Mouse (Mus musculus) midbrain, embryonic 14.5 days (tissue): Measurements from ENCODE around the gene Prkg1. TPM values are rescaled to one million over a fixed set of nuclear protein-coding genes. Genes with fewer than 3 reads are reported as not detected.

Experiments
- ATAC-seq: fragments of 200-750 bp; cut with Nextera tagmentation; 2 replicates; pipeline ENCODE4 v1.8.0; 2017; ENCODE audit warnings: moderate number of reproducible peaks, moderate library complexity; ENCODE audit not compliant: low FRiP score, low TSS enrichment
- DNase-seq: peaks from one replicate; pipeline ENCODE4 v3.0.0-alpha.2; 2015
- H3K27ac ChIP-seq: fragments of 300-500 bp; sonication (generic); replicated peaks from 2 replicates; pipeline ENCODE4 v1.5.1; 2014; ENCODE audit warnings: mild to moderate bottlenecking, low read depth, low read length, moderate library complexity
- H3K27me3 ChIP-seq: fragments of 300-500 bp; sonication (generic); 2 replicates; pipeline ENCODE4 v1.6.1; 2014; ENCODE audit warnings: low read length, control low read depth, mixed read lengths; ENCODE audit not compliant: control insufficient read depth, insufficient read depth
- H3K36me3 ChIP-seq: fragments of 300-500 bp; sonication (generic); 2 replicates; pipeline ENCODE4 v1.6.1; 2014; ENCODE audit warnings: low read length, control low read depth; ENCODE audit not compliant: control insufficient read depth, insufficient read depth
- H3K4me1 ChIP-seq: fragments of 300-500 bp; sonication (generic); 2 replicates; pipeline ENCODE4 v1.6.1; 2014; ENCODE audit warnings: mild to moderate bottlenecking, antibody characterized with exemption, low read length, control low read depth; ENCODE audit not compliant: control insufficient read depth, insufficient read depth
- H3K4me2 ChIP-seq: fragments of 300-500 bp; sonication (generic); 2 replicates; pipeline ENCODE4 v1.6.1; 2014; ENCODE audit warnings: mild to moderate bottlenecking, low read length, moderate library complexity
- H3K4me3 ChIP-seq: fragments of 300-500 bp; sonication (generic); replicated peaks from 2 replicates; pipeline ENCODE4 v1.5.1; 2014; ENCODE audit warnings: low read depth, low read length
- H3K9ac ChIP-seq: fragments of 300-500 bp; sonication (generic); replicated peaks from 2 replicates; pipeline ENCODE4 v1.6.1; 2014; ENCODE audit warnings: mild to moderate bottlenecking, low read length, moderate library complexity
- H3K9me3 ChIP-seq: fragments of 300-500 bp; sonication (generic); 2 replicates; pipeline ENCODE4 v1.6.1; 2016; ENCODE audit warnings: low read length, control low read depth, mixed read lengths; ENCODE audit not compliant: control insufficient read depth
- WGBS: fragments of 180-500 bp; shearing (Covaris S2); extraction: QIAGEN DNeasy Blood & Tissue Kit; methylation state at CpG from one replicate; pipeline ENCODE4 v1.1.7; 2014; 5-methylcytosine and 5-hydroxymethylcytosine counted together
- polyA plus RNA-seq: library from polyadenylated mRNA; unstranded; fragments of >200 nt; fragmentation: Nextera tagmentation; extraction: Ambion mirVana; gene quantifications from 2 replicates; pipeline ENCODE4 v1.2.1, GENCODE M21; 2014

Gene Prkg1
- polyA plus RNA-seq, 1 experiment from 2014 or later, result 3.9 TPM

DNA sequence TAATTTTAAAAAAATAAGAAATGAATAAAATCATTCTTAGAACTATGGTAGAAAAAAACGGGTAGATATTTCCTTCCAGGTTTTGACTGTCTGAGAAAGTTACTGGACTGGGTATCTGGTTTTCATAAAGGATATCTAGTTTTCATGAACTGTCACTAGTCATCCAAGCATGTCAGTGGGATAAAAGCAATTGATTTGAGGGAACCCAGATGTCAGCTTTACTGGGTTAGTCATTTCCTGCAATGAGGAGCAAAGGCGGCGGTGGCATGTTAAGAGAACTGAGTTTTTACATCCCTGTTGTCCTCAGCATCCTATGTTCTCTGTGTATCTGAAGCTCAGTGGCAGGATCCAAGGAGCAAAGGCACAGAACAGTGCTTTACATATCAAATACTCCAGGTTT is 1201.0 kb downstream of the Prkg1 start:
- ATAC-seq (no peak), DNase-seq (no peak)
- Histone ChIP-seq H3K4me3 (no peak overlapping the region), H3K9ac (no peak overlapping the region), H3K4me1 (no peaks in the 10 kb centered on the region), H3K27me3 (no peaks in the 10 kb centered on the region), H3K27ac (no peak overlapping the region), H3K4me2 (no peak overlapping the region), H3K36me3 (no peaks in the 10 kb centered on the region), H3K9me3 (no peaks in the 10 kb centered on the region)
- 92% methylated on average over 3 of the region's 3 CpGs for WGBS

- H3K27ac ChIP-seq, result no peak overlapping the region
- no peaks in the 10 kb centered on the region for H3K27me3 ChIP-seq
- no peaks in the 10 kb centered on the region for H3K4me1 ChIP-seq
- no peak overlapping the region for H3K4me3 ChIP-seq
- no peaks in the 10 kb centered on the region for H3K9me3 ChIP-seq
- H3K36me3 ChIP-seq, result no peaks in the 10 kb centered on the region
- no peak for DNase-seq
- no peak overlapping the region for H3K4me2 ChIP-seq
- ATAC-seq, result no peak
- H3K9ac ChIP-seq, result no peak overlapping the region
Measured at GRCm38 (mm10) chr19:30558024-30558423, 1206.8 kb downstream of the Prkg1 start.

GRCm38 (mm10) chr19:30554467-30554881 is 1210.4 kb downstream of the Prkg1 start:
- Histone ChIP-seq H3K4me1 (peaks cover 7% of the 10 kb centered on the region), H3K36me3 (no peaks in the 10 kb centered on the region), H3K27me3 (peaks cover 2% of the 10 kb centered on the region; the same call in 1 of the 2 replicates), H3K9ac (no peak overlapping the region), H3K9me3 (no peaks in the 10 kb centered on the region), H3K4me2 (peak overlapping the region; percentile 47), H3K4me3 (no peak overlapping the region), H3K27ac (no peak overlapping the region)
- WGBS, result under 1% methylated on average over 12 of the region's 12 CpGs
- ATAC-seq (peak; percentile 66), DNase-seq (peak; percentile 89)

GRCm38 (mm10) chr19:30553740-30554139 is 1211.1 kb downstream of the Prkg1 start:
- Histone ChIP-seq H3K27ac (no peak overlapping the region), H3K36me3 (no peaks in the 10 kb centered on the region), H3K4me2 (no peak overlapping the region; the same call in 1 of the 2 replicates), H3K4me3 (no peak overlapping the region), H3K27me3 (peaks cover 9% of the 10 kb centered on the region; the same call in 1 of the 2 replicates), H3K9me3 (no peaks in the 10 kb centered on the region), H3K4me1 (peaks cover 13% of the 10 kb centered on the region), H3K9ac (no peak overlapping the region)
- peak; percentile 52 for DNase-seq
- no peak for ATAC-seq
- WGBS, result 3% methylated on average over 4 of the region's 4 CpGs

DNA sequence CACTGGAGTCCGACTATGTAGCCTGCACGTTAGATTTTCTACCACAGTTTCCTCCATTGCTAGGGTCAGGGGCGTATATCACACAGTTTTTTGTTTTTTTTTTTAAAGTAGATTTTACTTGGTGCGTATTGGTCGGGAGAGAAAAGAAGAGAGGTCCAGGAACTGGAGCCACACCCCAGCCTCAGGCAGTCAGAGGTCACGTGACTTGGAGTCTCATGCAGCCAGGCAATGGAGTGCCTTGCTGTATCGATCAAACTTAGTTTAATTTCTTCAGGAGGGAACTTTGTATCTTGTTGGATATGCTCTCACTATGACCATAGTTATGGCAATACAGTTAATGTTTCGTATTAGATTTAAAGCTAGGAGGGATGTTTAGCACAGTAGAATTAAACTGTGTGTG is 1212.6 kb downstream of the Prkg1 start:
- DNase-seq (no peak), ATAC-seq (no peak)
- H3K36me3 ChIP-seq, result no peaks in the 10 kb centered on the region
- H3K27me3 ChIP-seq, result peaks cover 18% of the 10 kb centered on the region; the same call in 1 of the 2 replicates
- H3K27ac ChIP-seq, result no peak overlapping the region
- H3K4me2 ChIP-seq, result no peak overlapping the region
- no peak overlapping the region for H3K9ac ChIP-seq
- peaks cover 13% of the 10 kb centered on the region for H3K4me1 ChIP-seq
- 69% methylated on average over 8 of the region's 8 CpGs for WGBS
- no peak overlapping the region for H3K4me3 ChIP-seq
- H3K9me3 ChIP-seq, result no peaks in the 10 kb centered on the region

DNA sequence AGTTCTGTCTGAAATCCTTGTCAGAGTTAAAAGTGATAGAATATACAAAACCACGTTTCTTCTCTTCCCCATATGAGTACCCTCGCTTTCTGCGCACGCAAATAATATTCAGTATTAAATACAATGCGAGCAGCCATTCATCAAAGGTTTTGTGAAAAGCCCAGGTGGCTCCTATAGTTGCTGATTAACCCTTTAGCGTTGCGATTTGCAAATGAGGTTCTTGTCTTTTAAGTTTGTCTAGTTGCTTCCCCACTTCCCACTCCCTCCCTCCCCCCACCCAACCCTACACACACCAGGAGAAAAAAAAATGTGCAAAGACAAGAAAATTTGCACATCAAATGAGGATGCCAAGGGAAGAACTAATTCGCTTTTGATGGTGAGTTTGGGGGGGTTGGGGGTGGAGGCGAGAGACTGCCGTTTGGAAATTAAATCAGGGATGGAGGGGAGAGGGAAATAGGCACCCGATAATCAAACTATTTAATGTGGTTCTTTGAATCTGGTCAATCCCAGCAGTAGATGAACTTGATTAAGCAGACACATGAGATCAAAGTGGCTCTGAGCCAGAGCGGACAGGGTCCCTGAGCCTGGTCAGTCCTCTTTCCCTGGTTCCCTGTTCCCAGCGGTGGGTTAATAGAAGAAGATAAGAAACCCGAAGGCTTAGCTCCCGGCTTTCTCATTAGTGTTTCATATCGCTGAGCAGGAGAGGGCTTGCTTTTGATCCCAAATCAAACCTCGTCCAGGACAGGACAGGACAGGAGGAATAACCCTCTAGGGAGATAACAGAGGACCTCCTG is 1214.8 kb downstream of the Prkg1 start:
- Histone ChIP-seq H3K36me3 (no peaks in the 10 kb centered on the region), H3K4me2 (peak overlapping the region; percentile 69), H3K4me3 (peak overlapping the region; percentile 36), H3K9ac (peak overlapping the region; percentile 43; the same call in 1 of the 2 replicates), H3K4me1 (peaks cover 13% of the 10 kb centered on the region), H3K9me3 (no peaks in the 10 kb centered on the region), H3K27me3 (peaks cover 35% of the 10 kb centered on the region; the same call in 1 of the 2 replicates), H3K27ac (no peak overlapping the region)
- peak; percentile 46; the same call in 1 of the 2 replicates for ATAC-seq
- WGBS, result under 1% methylated on average over 17 of the region's 17 CpGs
- peak; percentile 75 for DNase-seq

GRCm38 (mm10) chr19:30549044-30549853 is 1215.6 kb downstream of the Prkg1 start, which contains the start of gene Dkk1:
Gene Dkk1 (minus strand): TSS chr19:30549665.
- Histone ChIP-seq H3K4me1 (peaks cover 13% of the 10 kb centered on the region), H3K4me3 (peak within 1 kb of the TSS; percentile 36), H3K9me3 (no peaks in the 10 kb centered on the region), H3K9ac (peak within 1 kb of the TSS; percentile 43; the same call in 1 of the 2 replicates), H3K36me3 (no peaks in the 10 kb centered on the region), H3K27ac (peak within 1 kb of the TSS; percentile 52), H3K4me2 (peak within 1 kb of the TSS; percentile 69), H3K27me3 (peaks cover 35% of the 10 kb centered on the region; the same call in 1 of the 2 replicates)
- peak; percentile 67 for ATAC-seq
- DNase-seq, result peak; percentile 84
- under 1% methylated on average over 26 of the region's 26 CpGs for WGBS

GRCm38 (mm10) chr19:30548411-30549043 is 1216.3 kb downstream of the Prkg1 start:
- Histone ChIP-seq H3K36me3 (no peaks in the 10 kb centered on the region), H3K27ac (no peak overlapping the region), H3K4me1 (peaks cover 13% of the 10 kb centered on the region), H3K27me3 (peaks cover 35% of the 10 kb centered on the region; the same call in 1 of the 2 replicates), H3K4me2 (peak overlapping the region; percentile 69), H3K9me3 (no peaks in the 10 kb centered on the region), H3K4me3 (peak overlapping the region; percentile 36), H3K9ac (peak overlapping the region; percentile 43; the same call in 1 of the 2 replicates)
- DNase-seq (peak; percentile 61), ATAC-seq (peak; percentile 50)
- 1% methylated on average over 23 of the region's 23 CpGs for WGBS
